Mouse (Mus musculus): ENCODE data around the gene Depdc1b.

DNA sequence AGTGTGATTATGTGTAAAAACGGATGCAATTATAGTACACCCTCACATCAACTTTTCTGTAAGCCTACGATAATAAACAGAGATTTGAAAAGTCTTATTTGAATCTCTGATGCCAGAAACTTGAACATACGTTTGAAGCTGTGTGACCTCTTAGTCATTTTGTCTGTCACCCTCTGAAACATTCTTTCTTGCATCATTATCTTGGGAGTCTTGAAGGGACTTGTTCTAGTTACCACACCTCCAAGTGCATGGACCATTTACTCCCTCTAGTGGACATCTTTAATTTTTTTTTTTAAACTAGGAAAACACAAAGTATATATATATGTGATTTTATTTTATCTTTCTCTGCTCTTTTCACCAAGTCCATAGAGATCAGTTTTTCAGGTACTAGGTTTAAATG lies 13.6 kb downstream of the Depdc1b start:
- no peak for TF ChIP-seq CTCF (IDR thresholded peaks at IDR 0.05; ENCODE audit: extremely low read depth, insufficient read depth, insufficient read length, insufficient replicate concordance)
- no peak for TF ChIP-seq POLR2A (IDR thresholded peaks at IDR 0.05; ENCODE audit: low read depth, low read length)

Measured in spleen, adult 2 months (tissue).